Mouse (Mus musculus): Measurements from ENCODE around the gene Ace2.

Ace2 gene

DNA sequence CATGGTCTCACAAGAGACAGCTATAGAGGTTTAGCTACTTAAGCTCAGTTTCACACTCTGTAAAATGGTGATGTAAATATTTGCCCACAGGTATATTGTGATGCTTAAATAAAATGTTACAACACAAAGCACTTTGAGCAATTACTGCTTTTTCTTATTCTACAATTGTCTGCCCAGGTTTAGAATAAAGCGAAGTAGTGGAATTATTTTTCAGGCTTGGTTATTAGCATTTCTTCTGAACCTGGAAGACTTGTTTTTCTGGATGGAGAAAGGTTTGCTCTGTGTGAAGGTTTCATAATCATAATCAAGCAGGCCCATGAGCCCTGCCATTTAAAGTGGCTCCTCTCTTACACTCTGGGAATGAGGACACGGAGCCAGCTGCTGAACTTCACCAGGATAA is at the start of gene Ace2:
Ace2 (plus strand) TSS at position 301 of the 400 bp plus-strand sequence.
- DNase-seq (ENCODE audit: low read depth, low spot score) = no peak

DNA sequence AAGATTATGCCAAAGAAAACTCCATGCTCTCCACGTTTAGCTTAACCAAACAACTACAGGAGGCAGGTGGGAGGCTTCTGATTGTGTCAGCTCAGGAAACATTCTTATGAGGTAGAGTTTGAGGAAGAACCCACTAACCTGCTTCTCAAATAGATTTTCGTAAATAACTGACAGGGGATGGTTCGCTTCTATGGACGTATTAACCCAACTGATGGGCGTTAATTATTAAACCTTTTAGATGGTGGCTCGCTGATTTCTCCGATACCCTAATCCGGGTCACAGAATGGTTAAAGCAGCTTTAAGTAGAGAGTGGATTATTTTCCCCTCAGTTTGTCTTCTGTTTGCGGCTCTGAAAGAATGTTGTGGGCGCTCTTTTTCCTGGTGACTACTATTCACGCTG is 49.2 kb upstream of the Ace2 start:
- DNase-seq (ENCODE audit: low read depth, low spot score) = no peak

DNA sequence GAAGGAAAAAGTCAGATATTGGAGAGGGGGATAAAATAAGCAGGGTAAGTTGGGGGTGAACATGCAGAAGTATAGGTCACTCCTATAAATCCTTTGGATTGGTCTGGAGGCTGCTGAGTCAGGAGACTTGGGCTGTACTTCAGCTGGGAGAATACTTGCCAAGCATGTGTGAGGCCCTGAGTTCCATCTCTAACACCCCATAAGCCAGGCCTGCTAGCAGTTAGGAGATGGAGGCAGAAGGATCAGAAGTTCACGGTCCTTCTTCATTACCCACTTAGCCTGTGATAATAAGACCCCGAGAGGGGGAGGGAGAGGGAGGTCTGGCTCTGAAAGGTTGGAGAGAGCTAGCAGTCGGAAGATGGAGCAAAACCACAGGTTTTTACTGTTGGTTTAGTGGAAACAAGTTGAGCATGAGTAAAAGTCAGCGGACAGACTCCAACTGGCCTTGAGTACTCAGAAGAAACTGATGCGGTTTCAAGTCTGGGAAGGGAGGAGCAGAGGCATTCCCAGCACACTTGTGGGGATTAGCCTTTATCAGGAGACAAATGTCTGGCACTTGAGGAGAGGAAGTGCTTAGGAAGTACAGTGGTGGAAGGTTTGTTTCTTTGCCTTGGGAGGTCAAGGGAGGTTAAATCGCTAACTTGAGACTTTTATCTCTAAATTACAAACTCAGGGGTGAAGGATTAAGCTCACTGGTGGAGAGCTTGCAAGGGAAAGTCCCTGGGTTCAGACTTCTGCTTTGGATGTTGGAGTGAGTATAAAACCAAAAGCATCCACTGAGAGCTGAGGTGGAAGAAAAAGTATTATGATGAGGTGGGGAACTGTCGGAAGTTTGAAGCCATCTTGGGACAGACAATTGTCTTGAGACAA is 46.6 kb upstream of the Ace2 start:
- DNase-seq (ENCODE audit: low read depth, low spot score) = no peak

DNA sequence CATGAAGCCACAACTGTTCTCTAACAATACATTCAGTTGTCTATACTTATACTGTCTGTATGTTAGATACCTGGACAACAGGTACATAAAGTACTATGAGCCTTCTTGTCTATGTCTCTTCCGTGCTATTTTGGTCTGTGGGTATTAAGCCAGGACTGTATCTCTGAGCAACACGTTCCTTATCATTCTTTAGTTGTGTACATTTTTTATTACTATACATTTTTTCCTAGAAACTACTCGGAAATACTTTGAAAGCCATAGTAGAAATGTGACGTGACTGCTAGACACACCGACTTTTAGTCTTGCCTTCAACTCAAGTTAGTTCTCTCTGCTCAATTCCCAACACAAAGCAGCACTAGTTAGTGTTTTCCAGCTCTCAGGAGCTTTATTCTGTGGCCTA is 45.7 kb upstream of the Ace2 start:
- DNase-seq (ENCODE audit: low read depth, low spot score) = no peak

DNA sequence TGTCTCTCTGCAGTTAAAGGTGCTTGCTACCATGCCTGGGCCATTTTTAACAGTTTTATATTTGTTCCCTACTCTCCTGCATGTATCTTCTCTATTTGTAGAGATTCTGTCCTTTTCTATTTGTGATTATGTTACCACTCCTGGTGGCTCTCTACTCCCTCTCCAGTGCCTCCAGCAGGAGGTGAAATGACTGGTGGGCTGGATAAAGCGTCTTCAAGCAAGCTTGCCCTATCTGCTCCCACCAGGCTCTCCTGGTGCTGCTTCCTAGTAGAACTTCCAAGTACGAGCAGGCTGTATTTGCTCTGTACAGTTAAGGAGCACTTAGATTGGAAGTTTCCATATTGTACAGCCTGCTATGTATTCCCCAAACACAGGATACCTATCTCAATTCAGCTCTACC is 43.3 kb upstream of the Ace2 start:
- no peak for DNase-seq (ENCODE audit: low read depth, low spot score)

DNA sequence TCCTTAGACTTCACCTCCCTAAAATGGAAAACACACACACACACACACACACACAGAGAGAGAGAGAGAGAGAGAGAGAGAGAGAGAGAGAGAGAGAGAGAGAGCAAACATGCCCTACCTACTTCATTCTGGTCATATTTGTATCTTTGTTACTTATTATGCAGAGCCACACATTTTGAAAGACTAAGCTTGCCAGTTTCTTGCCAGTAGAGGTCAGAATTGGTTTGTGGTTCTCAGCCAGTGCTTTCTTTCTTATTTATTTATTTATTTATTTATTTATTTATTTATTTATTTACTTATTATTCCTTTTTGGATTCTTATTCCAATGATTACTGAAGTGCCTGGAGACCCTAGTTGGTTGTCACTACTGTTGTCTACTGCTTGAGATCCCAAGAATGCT is 37.6 kb upstream of the Ace2 start:
- DNase-seq (ENCODE audit: low read depth, low spot score) = no peak

DNA sequence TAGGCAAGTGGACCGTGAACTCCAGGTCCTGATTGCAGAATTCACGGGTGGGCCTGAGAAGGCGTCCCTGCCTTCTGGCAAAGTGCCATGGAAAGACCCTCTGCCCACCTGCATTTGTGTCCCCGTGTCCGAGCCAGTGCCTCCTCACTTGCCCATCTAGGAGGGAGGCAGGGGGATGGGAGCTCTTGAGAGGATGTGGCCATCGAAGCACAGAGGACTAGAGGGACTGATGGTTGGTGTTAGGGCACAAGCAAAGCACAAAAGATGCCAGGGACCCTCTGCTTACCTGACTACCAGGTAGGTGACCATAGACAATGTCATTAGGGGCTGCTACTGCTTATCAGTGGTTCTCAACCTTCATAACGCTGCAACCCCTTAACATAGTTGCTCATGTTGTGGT is 36.9 kb upstream of the Ace2 start:
- no peak for DNase-seq (ENCODE audit: low read depth, low spot score)

DNA sequence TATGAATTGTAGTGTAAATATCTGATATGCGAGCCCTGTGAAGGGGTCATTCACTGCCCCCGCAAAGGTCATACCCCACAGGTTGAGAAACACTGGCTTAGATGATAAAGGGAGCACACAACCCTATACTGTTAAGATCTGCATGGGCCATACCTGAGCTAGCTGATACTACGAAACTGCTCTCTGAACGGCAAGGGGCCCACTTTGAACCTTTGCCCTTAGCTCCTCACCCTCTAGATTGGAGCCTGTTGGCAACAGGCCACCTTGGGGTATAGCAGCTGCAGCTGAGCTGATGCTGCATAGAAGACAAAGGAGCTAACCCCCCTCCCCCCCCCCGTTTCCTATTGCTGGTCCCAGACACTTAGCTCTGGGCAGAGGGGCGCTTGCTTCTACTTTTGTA is 36.5 kb upstream of the Ace2 start:
- no peak for DNase-seq (ENCODE audit: low read depth, low spot score)

DNA sequence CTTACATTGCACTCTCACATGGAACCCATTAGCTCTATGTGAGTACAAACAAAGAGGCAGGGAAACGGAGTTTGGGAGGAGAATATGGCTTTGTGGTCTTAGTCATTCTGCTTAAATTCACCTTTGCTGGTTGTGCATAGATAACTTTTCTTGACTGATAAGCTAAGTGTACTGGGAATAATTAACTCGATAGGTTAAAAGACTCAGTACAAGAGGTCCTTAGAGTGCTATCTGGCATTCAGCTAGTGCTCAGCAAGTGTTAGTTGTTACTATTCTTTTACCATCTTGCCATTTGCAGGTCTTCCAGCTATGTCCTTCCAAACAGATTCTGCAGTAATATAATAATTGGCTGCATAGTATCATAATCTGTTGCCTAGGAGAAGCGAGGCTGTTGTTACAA is 28.0 kb upstream of the Ace2 start:
- DNase-seq (ENCODE audit: low read depth, low spot score) = no peak

DNA sequence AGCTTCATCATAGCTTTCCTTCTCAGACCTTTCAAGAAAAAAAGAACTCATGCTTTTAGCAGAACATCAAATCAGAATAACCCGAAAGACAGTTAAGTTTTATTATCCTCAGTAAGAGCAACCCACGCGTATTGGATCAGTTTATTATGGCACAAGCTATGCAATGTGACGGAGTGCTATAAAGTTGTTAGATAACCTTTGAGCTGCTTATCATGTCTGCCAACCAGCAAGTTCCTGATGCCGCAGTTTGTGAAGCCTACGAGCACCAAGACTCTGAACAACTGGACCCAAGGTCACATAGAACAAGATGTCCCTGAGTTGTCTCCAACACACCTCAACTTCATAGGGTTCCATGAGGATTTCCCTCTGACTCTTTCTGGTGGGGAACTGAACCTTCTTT is 25.4 kb upstream of the Ace2 start:
- no peak for DNase-seq (ENCODE audit: low read depth, low spot score)

DNA sequence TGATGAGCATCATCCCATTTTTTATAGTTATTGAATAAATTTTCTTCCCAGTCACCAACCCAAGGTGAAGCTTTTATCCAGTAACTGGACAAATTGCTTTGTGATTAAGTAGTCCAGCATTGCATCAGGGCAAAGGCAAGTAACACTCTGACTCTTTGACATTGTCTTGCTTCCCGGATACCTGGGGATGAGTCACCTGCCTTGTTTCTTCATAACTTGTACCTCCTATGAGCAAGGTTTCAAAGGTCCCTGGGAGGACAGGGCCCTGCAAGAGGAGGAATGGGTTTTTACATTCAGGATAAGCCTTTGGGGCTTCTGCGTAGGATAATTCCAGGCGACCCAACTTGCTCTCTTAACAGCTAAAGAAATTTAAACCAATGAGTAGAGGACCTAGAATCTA is 15.2 kb upstream of the Ace2 start:
- no peak for DNase-seq (ENCODE audit: low read depth, low spot score)

DNA sequence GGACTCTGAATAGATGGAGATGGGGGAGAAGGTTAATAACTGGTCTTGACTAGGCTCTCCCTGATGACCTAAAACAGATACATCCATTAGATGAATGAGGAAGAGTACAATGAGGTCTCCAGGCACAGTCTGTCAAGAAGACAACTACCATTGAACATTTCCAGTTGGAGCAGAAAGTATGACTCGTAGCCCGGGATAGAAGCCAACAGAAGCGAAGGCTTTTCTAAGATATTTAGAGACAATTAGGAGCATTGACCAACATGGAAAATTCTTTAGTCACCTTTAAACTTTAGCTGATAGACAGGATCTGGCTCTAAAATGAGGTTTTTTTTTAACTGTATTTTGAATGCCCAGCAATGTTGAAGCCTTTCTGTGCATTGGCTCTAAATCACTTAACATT is 5.6 kb upstream of the Ace2 start:
- DNase-seq (ENCODE audit: low read depth, low spot score) = no peak

DNA sequence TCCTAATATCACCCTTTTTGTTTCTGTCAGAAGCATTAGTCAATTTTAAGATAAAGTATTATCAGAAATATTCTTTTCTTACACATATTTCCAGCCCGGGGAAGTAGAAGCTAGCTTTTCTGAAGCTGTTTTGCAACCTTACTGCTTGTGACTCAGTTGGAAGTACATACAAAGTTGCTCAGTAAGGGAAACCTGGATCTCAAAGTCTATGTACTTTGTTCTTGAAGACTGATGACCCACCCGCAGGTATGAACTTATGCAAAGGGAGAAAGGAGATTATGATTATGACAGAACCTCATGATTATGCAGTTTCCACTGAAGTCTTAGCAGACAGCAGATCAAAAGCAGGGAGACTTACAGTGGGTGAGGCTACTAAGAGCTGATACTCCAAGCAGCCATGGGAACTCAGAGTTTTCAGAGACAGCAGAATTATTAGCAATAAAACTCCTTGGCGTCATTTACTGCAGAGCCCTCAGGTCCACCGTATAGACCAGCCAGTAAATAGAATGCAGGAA is 3.8 kb upstream of the Ace2 start:
- DNase-seq (ENCODE audit: low read depth, low spot score) = no peak

DNA sequence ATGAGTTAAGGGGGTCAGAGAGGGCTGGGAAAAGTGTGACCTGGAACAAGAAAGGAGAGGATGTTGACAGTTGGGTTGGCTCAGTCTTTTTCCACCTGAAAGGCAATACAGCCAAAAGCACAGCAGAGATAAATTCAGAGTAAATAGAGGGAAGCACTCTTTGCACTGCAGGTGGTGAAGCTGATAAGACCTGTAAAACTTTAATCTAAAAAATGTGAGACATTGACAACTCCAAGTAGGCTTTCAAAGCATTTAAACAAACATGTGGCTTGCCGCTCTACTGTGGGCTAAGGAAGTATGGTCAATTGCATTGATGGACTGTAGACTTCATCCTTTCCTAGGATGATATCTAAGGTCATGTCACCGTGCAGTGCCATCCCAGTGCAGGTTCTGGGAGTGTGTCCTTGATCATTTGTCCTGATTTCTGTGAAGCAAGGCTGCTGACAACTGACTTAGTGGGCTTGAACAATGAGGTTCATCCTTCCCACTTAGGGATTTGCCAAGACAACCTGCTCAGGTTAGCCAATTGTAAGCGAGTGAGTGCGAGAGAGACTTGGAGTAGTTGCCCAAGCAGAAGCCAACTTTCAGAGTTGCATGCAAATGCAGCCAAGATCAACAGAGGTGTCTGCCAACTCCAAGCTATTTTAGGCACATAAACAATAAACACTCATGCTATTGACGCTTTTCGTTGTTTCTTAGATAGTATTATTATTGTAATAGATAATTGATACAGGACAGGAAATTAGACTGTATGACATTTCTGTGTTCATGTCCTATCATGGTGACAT is 6.5 kb downstream of the Ace2 start:
- no peak for DNase-seq (ENCODE audit: low read depth, low spot score)

DNA sequence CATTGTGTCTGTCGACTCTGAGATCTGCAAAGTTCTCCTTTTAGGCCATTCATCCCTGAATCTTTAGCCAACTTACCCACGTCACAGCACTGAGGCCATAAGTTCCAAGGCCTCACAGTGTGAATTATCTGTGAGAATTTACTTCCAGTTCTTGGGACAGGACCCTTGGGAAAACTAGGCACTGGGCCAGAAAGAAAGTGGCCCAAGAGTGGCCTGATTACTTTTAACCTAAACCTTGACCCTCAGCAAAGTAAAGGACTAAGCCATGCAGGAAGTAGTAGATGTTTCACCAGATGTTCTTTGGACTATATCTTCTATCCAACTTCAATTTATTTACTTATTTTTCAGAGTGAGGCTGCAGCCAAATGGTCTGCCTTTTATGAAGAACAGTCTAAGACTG is 13.6 kb downstream of the Ace2 start:
- DNase-seq (ENCODE audit: low read depth, low spot score) = no peak

DNA sequence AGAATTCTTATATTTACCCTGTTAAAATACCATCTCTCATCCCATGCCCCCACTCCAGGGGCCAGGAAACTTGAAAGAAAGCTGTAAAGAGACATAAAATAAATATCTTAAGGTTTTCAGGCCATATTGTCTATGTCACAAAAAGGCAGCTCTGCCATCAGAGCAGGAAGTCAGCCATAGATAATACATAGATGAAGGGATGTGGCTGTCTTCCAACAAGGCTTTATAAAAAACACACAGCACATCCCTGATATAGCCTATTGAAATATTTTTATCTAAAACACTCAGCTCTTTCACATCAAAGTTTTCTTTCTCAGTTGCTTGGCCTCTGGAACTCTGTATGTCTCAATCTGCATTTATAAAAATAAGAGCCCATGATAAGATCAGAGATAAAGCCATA is 14.5 kb downstream of the Ace2 start:
- DNase-seq (ENCODE audit: low read depth, low spot score) = no peak

DNA sequence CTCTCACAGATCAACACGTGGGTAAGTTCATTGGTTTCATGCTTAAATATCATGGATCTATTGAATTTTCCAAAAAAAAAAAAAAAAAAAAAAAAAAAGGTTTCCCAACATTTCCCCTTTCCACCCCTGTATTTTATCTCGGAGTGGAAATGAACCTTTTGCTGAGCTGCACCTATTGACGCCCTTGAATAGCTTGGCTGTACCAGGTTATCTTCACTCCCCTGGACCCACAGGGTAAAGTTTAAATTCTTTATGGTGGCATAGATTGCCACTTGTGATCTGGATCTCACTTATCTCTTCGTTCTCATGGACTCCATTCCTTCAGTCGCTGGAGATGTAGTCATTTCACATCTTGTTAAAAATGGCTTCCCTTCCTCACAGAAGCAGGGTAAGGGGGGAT is 15.5 kb downstream of the Ace2 start:
- DNase-seq (ENCODE audit: low read depth, low spot score) = no peak

DNA sequence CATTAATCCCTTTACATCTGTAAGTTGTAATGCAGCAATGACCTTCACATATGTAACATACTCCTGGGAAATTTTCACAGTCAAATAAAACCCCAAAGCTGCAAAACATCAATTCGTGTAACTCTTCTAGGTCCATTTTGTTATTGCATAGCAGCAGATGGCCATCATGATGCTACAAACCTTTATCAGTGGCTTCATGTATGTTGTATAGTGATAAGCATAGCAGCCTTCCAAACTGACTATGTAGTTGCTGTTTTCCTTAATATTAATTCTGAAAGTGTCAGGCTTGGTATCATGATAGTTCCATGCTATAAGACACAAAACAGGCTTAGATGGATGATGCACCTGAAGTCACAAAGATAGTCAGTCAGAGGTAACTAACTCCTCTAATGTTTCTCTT is 25.5 kb downstream of the Ace2 start:
- no peak for DNase-seq (ENCODE audit: low read depth, low spot score)

DNA sequence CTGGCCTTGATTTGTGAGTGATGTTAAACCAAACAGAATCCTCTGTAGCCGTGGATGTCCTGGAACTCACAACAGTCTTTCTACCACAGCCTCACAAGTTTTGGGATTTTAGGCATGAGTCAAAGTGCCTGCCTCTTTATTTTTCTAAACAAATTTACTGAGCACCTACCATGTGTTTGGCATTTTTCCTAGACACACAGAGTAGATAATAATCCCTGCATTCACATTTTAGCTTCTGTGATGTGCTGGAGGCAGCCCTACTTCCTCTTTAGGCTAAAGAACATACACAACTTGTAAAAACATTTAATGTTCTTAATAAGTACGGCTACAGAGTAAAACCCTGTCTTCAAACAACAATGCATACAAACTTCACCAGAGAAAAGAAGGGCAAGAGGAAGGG is 31.9 kb downstream of the Ace2 start:
- DNase-seq (ENCODE audit: low read depth, low spot score) = no peak

DNA sequence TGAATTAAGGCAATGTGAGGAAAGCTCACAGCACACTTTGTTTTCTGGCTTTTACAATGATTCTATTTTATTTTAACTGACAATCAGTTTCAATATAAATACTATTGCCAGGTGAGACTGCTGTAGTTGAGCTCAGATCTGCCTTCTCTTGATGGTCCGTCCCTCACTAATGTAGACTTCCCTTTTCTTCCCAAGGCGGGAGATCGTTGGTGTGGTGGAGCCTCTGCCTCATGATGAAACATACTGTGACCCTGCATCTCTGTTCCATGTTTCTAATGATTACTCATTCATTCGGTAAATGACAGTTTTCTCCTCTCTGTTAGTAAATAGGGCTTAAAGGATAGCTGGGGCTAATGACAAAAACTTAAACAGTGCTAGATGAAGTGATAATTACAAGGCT is 34.7 kb downstream of the Ace2 start:
- no peak for DNase-seq (ENCODE audit: low read depth, low spot score)

DNA sequence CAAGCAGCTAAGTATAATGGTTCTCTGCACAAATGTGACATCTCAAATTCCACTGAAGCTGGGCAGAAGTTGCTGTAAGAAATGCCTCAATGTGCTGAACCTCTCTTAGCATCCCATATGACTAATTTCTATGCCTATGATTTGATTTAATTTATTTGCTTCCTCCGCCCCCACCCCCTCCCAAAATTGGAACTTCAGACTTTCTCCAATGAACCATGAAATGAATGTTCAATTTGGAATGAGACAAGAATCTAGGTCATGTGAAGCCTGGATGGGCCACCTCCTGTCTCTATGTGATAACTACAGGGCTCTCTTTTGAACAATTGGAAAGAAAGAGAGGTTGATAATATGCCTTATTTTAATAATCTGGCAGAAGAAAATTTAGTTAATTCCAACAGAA is 36.2 kb downstream of the Ace2 start:
- DNase-seq (ENCODE audit: low read depth, low spot score) = no peak

DNA sequence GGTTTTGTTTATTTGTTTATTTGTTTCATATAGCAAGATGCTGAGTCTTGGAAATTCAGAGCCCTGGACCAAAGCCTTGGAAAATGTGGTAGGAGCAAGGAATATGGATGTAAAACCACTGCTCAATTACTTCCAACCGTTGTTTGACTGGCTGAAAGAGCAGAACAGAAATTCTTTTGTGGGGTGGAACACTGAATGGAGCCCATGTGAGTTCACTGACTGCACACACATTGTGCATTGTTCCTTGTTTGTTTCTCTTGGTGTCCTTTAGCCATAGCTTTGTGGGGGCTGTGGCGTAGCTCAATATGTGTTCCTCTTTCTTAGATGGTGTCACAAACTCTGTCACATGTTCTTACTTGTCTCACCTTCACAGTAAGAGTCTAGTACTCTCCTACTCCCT is 36.6 kb downstream of the Ace2 start:
- DNase-seq (ENCODE audit: low read depth, low spot score) = no peak

DNA sequence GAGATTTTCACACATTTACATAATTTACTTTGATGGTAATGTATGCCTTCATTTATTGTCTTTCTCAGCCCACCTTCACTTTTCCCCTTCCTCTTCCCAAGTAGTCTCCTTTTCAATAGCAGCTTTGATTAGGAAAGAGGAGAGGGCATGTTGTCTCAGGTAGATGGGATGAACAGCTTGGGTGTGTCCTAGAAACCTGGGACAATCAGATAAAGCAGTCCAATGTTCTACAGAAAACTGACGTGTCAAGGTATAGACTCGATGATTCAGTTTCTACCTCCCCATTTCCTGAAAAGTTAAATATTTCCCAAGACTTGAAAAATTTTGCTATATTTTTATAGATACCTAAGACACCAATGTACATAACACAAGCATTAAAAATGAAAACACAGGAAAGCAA is 39.7 kb downstream of the Ace2 start:
- DNase-seq (ENCODE audit: low read depth, low spot score) = no peak
